Mouse (Mus musculus) ES-Bruce4 (cell line): Measurements from ENCODE around the gene Daam1.

Source experiments
- CTCF ChIP-seq: IDR thresholded peaks from one replicate; pipeline ENCODE4 v1.8.1; 2011; ENCODE audit warnings: low read depth, low read length
- POLR2A ChIP-seq: IDR thresholded peaks from one replicate; pipeline ENCODE4 v1.8.1; 2011; ENCODE audit warnings: low read length; ENCODE audit not compliant: insufficient read depth

DNA sequence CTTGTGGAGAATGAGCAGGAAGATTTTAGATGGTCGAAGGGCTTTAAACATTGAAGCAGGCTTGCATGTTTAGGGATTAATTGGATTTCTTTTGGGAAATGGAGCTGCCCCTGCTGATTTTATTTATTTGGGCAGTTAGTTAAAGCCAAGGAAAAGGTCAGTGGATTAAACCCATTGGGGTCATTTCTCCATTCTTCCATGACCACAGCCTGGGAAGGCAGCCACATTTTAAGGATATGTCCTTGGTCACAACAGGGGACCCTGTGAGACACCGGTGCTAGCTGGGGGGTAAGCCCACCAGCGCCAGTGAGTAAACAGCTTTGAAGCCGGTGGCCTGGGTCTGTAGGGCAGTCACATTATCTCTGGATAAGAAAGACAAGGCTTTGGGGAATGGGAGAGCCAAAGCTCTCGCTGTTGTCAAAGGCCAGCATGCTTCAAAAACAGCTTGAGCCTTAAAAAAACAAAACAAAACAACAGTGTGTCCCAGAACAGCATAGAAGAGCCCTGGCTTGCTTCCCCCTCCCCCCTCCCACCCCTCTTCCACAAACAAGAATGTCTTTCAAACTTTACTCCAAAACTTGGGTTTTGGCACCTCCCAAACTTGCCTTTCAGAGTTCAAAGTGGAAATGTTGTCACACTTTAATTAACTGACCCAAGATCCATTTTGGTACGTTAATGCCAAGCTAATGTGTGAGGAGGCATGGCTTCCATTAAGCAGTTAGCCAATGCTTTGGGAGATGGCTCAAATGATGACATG lies 9.7 kb downstream of the Daam1 start:
- TF ChIP-seq CTCF, result no peak
- TF ChIP-seq POLR2A, result no peak
